Mouse (Mus musculus) c-Kit-positive CD71-negative TER-119-negative erythroid progenitor cells, embryonic 14.5 days (primary cell): Measurements from ENCODE around the gene Pecr.
"Not testable (repeated sequence)": the region's sequence is repeated elsewhere in the genome, so short reads cannot be mapped to it uniquely, and the experiment has no call there.

Source experiments
- DNase-seq: peaks from one replicate; pipeline ENCODE4 v3.0.0-alpha.2; 2013; ENCODE audit warnings: low read depth

Pecr gene

GRCm38 (mm10) chr1:72236363-72237006 is 47.6 kb downstream of the Pecr start:
- DNase-seq = not testable (repeated sequence)

GRCm38 (mm10) chr1:72232592-72232991 is 51.5 kb downstream of the Pecr start:
- DNase-seq = not testable (repeated sequence)

DNA sequence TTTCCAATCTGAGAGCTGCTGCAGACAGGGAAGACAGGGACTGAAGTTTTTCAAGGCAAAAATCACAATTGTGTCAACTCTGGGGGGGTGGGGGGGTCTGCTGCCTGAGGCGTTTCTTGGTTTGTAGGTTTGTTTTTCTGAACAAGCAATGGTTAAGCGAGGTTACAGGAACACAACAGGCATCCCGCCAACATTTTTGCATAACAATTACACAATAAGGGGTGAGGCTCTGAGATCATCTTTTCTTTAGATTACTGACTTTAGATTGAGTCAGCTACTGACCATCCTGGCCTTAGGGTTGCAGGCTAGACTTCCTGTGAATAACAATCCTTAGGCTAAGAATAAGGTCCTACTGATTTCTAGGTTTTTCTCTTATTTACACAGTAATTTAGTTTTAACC is 55.1 kb downstream of the Pecr start:
- DNase-seq = no peak

DNA sequence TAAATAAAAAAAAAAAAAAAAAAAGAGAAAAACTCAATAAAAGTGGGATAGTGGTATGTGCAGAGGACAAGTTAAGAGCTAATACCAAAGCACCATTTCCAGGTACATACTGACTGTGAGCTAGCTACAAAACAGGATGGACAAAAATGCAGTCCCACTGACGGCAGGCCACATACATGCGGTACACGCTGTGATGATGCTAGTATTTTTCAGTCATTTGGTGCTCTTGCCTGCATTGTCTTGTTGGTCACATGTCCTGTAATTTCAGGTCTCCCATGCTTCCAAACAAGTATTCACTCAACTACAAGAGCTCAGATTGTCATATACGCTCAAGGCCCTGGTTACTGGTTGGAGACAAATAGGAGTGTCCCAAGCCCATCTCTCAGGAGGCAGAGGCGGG is 56.6 kb downstream of the Pecr start:
- DNase-seq = no peak

- no peak for DNase-seq
Measured at GRCm38 (mm10) chr1:72226887-72227481, 57.1 kb downstream of the Pecr start.

DNA sequence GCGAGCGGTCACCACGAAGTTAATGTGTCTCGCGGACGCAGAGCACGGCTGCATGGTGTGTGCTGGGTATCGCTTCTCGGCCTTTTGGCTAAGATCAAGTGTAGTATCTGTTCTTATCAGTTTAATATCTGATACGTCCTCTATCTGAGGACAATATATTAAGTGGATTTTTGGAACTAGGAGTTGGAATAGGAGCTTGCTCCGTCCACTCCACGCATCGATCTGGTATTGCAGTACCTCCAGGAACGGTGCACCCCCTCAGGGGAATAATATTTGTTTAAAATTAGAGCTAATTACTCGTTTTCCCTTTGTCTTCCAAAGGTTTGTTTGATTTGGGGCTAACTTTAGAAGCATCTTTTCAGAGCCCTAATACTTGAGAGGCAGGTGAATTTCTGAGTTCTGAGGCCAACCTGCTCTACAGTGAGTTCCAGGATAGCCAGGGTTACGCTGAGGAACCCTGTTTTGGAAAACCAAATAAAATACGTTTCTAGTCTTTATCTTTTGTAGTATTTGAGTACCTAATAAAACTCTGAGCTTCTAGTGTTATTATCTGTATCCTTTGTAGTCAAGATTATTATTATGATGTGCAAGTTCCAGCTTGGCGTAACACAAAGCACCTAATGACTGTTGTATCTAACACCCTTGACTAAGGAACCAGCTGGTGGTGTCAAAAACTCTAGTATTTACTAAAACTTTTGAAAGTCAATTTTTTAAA is 57.8 kb downstream of the Pecr start:
- DNase-seq = peak; percentile 70

- DNase-seq = peak; percentile 70
Measured at GRCm38 (mm10) chr1:72225720-72226171, 58.4 kb downstream of the Pecr start.

DNA sequence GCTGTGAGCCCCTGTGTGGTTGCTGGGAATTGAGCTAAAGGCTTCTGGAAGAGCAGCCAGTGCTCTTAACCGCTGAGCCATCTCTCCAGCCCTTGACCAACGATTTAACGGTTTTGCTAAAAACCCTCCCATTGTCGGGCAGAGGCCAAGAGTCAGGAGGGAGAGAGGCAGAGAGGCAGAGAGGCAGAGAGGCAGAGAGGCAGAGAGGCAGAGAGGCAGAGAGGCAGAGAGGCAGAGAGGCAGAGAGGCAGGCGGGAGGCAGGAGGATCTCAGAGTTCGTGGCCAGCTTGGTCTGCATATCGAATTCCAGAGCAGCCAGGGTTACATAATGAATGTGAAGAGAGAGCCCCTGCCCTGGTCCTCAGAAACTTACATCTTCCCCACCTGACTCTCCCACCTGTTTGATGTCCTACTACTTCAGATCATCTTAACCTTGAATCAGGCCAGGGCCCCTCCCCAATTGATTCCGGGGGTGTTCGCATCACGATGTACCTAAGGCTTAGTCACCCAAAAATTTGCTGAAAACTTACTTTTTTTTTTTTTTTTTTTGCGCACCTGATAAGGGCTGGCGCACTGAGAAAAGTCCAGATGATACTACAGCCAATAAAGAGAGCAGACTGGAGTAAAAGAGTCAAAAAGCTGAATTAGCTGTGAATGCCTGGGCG is 58.9 kb downstream of the Pecr start:
- DNase-seq = no peak

GRCm38 (mm10) chr1:72220008-72220407 is 64.1 kb downstream of the Pecr start:
- DNase-seq = no peak

GRCm38 (mm10) chr1:72219116-72219515 is 65.0 kb downstream of the Pecr start:
- no peak for DNase-seq

- DNase-seq = no peak
Measured at GRCm38 (mm10) chr1:72218626-72219025, 65.5 kb downstream of the Pecr start.

- DNase-seq = no peak
Measured at GRCm38 (mm10) chr1:72216761-72217160, 67.4 kb downstream of the Pecr start.

- no peak for DNase-seq
Measured at GRCm38 (mm10) chr1:72215174-72215573, 68.9 kb downstream of the Pecr start.

GRCm38 (mm10) chr1:72214470-72214961 is 69.6 kb downstream of the Pecr start:
- DNase-seq = no peak

- DNase-seq = no peak
Measured at GRCm38 (mm10) chr1:72213954-72214353, 70.2 kb downstream of the Pecr start.

DNA sequence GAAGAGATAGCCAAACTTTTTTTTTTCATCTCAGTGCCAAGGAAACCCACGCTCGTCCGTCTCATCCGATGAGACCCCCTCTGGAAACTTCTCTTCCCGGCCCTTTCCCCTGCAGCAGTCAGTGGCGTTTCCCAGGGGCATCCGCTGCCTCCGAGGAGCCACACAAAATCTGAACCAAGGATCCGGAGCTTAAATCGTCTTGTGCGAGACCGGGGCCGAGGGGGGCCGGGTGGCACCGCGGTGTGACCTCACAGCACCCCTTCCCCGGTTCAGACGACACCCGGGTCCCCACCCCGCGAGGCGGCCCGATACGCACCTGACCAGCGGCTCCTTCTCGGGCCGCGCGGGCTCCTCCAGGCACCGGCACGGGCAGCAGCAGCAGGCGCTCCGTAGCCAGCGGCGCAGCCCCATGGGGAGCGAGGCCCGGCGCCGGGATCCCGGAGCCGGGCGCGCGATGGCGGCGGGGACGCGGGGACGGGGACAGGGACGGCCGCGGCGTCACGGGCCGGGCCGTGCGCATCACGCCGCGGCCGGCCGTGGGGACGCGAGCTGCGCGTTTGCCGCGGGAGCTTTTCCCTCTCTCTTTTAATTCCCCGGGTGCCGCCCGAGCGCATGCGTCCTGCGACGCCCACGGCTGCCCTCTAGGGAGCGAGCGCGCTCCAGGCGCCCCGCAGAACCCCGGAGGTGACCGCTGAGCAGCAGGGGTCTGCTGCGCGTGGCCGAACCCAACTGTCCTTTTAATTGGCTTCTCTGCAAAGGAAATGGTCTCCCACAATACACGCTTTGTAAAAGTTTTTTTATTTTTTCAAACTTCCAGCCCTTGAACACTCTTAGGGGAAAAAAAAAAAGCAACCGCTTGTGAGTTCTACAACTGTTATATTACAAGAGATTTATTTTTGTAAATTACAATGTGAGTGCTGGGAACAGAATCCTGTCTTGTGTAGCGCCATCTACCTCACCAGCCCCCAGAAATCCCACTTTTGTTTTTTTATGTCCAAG is 72.1 kb downstream of the Pecr start, which contains the start of gene Mreg:
Gene Mreg (minus strand): TSS at position 607 of the 999 bp plus-strand sequence.
- DNase-seq = no peak

GRCm38 (mm10) chr1:72210803-72211679 is 73.1 kb downstream of the Pecr start:
- no peak for DNase-seq
